Mouse (Mus musculus): ENCODE measurements around the gene Cox4i1. TPM values are rescaled to one million over a fixed set of nuclear protein-coding genes. Genes with fewer than 3 reads are reported as not detected.

Cox4i1 gene
- total and polyA plus RNA-seq, 3 experiments = 4,113 to 4,965 (median 4,656) TPM

- Histone ChIP-seq H3K27me3 (ENCODE audit: control insufficient read depth, insufficient read depth, low read length) (no peaks in the 10 kb centered on the region), H3K36me3 (ENCODE audit: control insufficient read depth, insufficient read depth, low read length) (no peaks in the 10 kb centered on the region), H3K27ac (no peak overlapping the region), H3K4me3 (no peak overlapping the region), H3K79me2 (replicated peaks; ENCODE audit: control insufficient read depth, insufficient read depth, low read length) (peaks cover 3% of the 10 kb centered on the region; the same call in 1 of the 2 replicates), H3K9ac (ENCODE audit: low read depth, low read length) (no peak overlapping the region), H3K4me1 (ENCODE audit: control insufficient read depth, insufficient read depth, low read length) (no peaks in the 10 kb centered on the region)
- 93% methylated on average over 7 of the region's 7 CpGs for WGBS
- DNase-seq = no peak
- intact Hi-C loops (cut with DNase I) = no loop called here
- no peak for TF ChIP-seq CTCF (IDR thresholded peaks at IDR 0.05)
- no peak for TF ChIP-seq POLR2A (IDR thresholded peaks at IDR 0.05; ENCODE audit: insufficient read depth, low read depth, low read length)
- TF ChIP-seq EP300 (IDR thresholded peaks at IDR 0.05; ENCODE audit: insufficient read depth, low read depth, low read length) = no peak
Measured at GRCm38 (mm10) chr8:120656322-120657052, 11.5 kb upstream of the Cox4i1 start.

- no peak overlapping the region for H3K9ac ChIP-seq (ENCODE audit: low read depth, low read length)
- no peaks in the 10 kb centered on the region for H3K27me3 ChIP-seq (ENCODE audit: control insufficient read depth, insufficient read depth, low read length)
- no peaks in the 10 kb centered on the region for H3K4me1 ChIP-seq (ENCODE audit: control insufficient read depth, insufficient read depth, low read length)
- peaks cover 3% of the 10 kb centered on the region; the same call in 1 of the 2 replicates for H3K79me2 ChIP-seq (replicated peaks; ENCODE audit: control insufficient read depth, insufficient read depth, low read length)
- no peak for TF ChIP-seq EP300 (IDR thresholded peaks at IDR 0.05; ENCODE audit: insufficient read depth, low read depth, low read length)
- no peak for TF ChIP-seq CTCF (IDR thresholded peaks at IDR 0.05)
- no peak for TF ChIP-seq POLR2A (IDR thresholded peaks at IDR 0.05; ENCODE audit: insufficient read depth, low read depth, low read length)
- intact Hi-C loops (cut with DNase I) = no loop called here
- DNase-seq = no peak
- no peak overlapping the region for H3K4me3 ChIP-seq
- WGBS = 86% methylated on average over 8 of the region's 8 CpGs
- no peak overlapping the region for H3K27ac ChIP-seq
- no peaks in the 10 kb centered on the region for H3K36me3 ChIP-seq (ENCODE audit: control insufficient read depth, insufficient read depth, low read length)
Measured at GRCm38 (mm10) chr8:120657415-120657814, 10.6 kb upstream of the Cox4i1 start.

GRCm38 (mm10) chr8:120664566-120664965 lies 3.5 kb upstream of the Cox4i1 start:
- DNase-seq = no peak
- Histone ChIP-seq H3K27ac (no peak overlapping the region), H3K4me1 (ENCODE audit: control insufficient read depth, insufficient read depth, low read length) (peaks cover 8% of the 10 kb centered on the region), H3K4me3 (no peak overlapping the region), H3K27me3 (ENCODE audit: control insufficient read depth, insufficient read depth, low read length) (no peaks in the 10 kb centered on the region), H3K9ac (ENCODE audit: low read depth, low read length) (no peak overlapping the region), H3K36me3 (ENCODE audit: control insufficient read depth, insufficient read depth, low read length) (no peaks in the 10 kb centered on the region), H3K79me2 (replicated peaks; ENCODE audit: control insufficient read depth, insufficient read depth, low read length) (peaks cover 5% of the 10 kb centered on the region)
- WGBS = 75% methylated on average over 6 of the region's 6 CpGs
- no peak for TF ChIP-seq CTCF (IDR thresholded peaks at IDR 0.05)
- no peak for TF ChIP-seq EP300 (IDR thresholded peaks at IDR 0.05; ENCODE audit: insufficient read depth, low read depth, low read length)
- TF ChIP-seq POLR2A (IDR thresholded peaks at IDR 0.05; ENCODE audit: insufficient read depth, low read depth, low read length) = no peak
- intact Hi-C loops (cut with DNase I) = no loop called here

DNA sequence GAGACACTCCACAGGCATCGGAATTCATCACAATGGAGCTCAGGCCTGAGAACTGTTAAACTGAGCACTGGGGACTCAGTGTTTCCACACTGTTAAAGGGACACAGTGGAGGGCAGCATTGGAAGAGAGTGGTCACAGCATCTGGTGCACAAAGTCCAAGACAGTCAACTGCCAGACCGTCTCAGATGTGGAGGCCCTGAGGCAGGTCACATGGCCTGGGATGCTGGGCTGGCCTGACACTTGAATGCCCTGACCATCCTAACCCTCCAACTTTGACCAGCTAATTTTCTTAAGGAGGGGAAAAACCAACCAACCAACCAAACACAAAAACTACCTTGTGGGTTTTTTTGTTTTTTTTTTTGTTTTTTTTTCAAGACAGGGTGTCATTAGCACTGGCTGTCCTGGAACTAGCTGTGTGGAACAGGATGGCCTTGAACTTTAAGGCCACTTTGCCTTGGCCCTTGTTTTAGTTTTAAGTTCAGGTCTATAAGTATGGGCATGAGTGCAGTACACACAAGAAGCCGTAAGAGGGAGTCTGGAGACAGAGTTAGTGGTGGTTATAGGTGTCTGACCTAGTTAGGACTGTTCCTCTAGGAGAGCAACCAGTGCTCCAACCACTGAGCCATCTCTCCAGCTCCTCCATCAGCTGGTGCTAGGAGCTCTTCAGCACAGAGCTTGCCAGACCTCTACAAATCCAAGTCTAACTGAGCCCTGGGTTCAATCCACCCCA lies 2.1 kb upstream of the Cox4i1 start:
- TF ChIP-seq EP300 (IDR thresholded peaks at IDR 0.05; ENCODE audit: insufficient read depth, low read depth, low read length) = no peak
- TF ChIP-seq CTCF (IDR thresholded peaks at IDR 0.05) = peak; percentile 34
- TF ChIP-seq POLR2A (IDR thresholded peaks at IDR 0.05; ENCODE audit: insufficient read depth, low read depth, low read length) = no peak
- Histone ChIP-seq H3K79me2 (replicated peaks; ENCODE audit: control insufficient read depth, insufficient read depth, low read length) (peaks cover 2% of the 10 kb centered on the region), H3K27me3 (ENCODE audit: control insufficient read depth, insufficient read depth, low read length) (no peaks in the 10 kb centered on the region), H3K9ac (ENCODE audit: low read depth, low read length) (no peak overlapping the region), H3K4me1 (ENCODE audit: control insufficient read depth, insufficient read depth, low read length) (peaks cover 9% of the 10 kb centered on the region), H3K27ac (no peak overlapping the region), H3K36me3 (ENCODE audit: control insufficient read depth, insufficient read depth, low read length) (no peaks in the 10 kb centered on the region), H3K4me3 (no peak overlapping the region)
- 75% methylated on average over 3 of the region's 3 CpGs for WGBS
- no peak for DNase-seq
- intact Hi-C loops (cut with DNase I) = no loop called here

DNA sequence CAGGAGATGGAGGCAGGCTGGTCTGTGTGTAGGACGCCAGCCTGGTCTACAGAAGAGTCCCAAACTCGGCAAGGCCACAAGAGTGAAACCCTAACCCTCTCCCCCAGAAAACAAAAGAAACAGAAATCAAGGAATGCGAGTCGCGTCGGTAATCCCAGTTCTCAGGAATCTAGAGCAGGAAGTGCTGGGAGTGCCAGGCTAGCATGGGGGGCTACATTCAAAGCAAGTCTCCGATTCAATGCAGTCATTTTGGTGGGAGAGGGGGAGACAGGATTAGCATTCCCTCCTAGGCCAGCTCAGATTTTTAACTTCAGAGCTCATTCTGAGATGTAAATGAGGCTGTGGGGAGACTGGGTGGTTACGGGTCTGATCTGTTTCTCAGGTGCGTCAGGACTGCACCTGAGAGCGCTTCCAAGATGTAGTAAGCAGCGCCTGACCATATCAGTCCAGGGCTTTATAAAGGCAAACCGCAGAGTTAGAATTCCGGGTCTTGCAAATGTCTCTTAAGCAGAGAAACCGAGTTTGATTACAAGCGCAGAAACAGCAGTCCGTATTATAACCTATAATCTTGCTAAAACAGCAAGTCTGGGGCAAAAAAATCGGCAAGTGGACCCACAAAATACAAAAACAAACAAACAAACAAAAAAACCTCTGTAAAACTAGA lies 1.1 kb upstream of the Cox4i1 start:
- no peak for DNase-seq
- peaks cover 3% of the 10 kb centered on the region; the same call in 1 of the 2 replicates for H3K36me3 ChIP-seq (ENCODE audit: control insufficient read depth, insufficient read depth, low read length)
- 0 out of 2 replicates have a peak overlapping the region, but pooled peaks have one; percentile 2 for H3K9ac ChIP-seq (ENCODE audit: low read depth, low read length)
- 10% methylated on average over 17 of the region's 17 CpGs for WGBS
- H3K27ac ChIP-seq = peak overlapping the region; percentile 90; the same call in 1 of the 2 replicates
- intact Hi-C loops (cut with DNase I) = no loop called here
- peaks cover 10% of the 10 kb centered on the region for H3K4me1 ChIP-seq (ENCODE audit: control insufficient read depth, insufficient read depth, low read length)
- peak overlapping the region; percentile 83 for H3K4me3 ChIP-seq
- peaks cover 2% of the 10 kb centered on the region for H3K79me2 ChIP-seq (replicated peaks; ENCODE audit: control insufficient read depth, insufficient read depth, low read length)
- TF ChIP-seq EP300 (IDR thresholded peaks at IDR 0.05; ENCODE audit: insufficient read depth, low read depth, low read length) (no peak), POLR2A (IDR thresholded peaks at IDR 0.05; ENCODE audit: insufficient read depth, low read depth, low read length) (no peak), CTCF (IDR thresholded peaks at IDR 0.05) (no peak)
- no peaks in the 10 kb centered on the region for H3K27me3 ChIP-seq (ENCODE audit: control insufficient read depth, insufficient read depth, low read length)
